Mouse (Mus musculus): Measurements from ENCODE around the gene Htr1a. TPM values are rescaled to one million over a fixed set of nuclear protein-coding genes. Genes with fewer than 3 reads are reported as not detected.
A peak's percentile ranks its signal among the peaks of the same experiment; 100 is the strongest.

Gene Htr1a
- not detected in 2 replicates for polyA plus RNA-seq (2012; rRNA removed)

DNA sequence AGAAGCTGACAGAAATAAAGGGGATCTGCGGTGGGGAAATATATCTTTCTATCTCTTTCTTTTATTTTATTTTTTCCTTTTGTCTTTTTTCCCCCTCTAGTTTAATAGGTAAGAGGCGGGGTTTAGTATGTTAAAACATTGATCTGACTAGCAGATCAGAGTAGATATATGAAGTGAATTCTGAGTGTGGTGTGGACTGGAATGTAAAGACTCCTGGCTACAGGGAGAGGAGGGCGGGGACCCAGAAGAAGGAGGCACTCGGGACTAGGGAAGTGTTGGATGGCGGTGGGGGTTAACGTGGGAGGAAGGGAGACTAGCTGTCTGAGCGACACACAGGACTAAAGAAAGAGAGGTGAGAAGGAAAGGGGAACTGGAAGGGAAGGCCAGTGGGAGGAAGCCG, at the start of gene Htr1a:
Gene Htr1a, plus strand, starts transcription at position 301 of the 400 bp plus-strand sequence.
- TF ChIP-seq POLR2A (IDR thresholded peaks at IDR 0.05; ENCODE audit: borderline replicate concordance, extremely low read depth, low read depth, low read length) (no peak), CTCF (IDR thresholded peaks at IDR 0.05; ENCODE audit: insufficient read depth, low read length) (no peak)
- WGBS = 10% methylated on average over 8 of the region's 8 CpGs
- no peak for DNase-seq
- Histone ChIP-seq H3K4me3 (replicated peaks; ENCODE audit: extremely low read depth, low read depth, low read length) (no peak within 1 kb of the TSS), H3K4me1 (ENCODE audit: control insufficient read depth, insufficient read depth, low read length) (no peaks in the 10 kb centered on the region)

DNA sequence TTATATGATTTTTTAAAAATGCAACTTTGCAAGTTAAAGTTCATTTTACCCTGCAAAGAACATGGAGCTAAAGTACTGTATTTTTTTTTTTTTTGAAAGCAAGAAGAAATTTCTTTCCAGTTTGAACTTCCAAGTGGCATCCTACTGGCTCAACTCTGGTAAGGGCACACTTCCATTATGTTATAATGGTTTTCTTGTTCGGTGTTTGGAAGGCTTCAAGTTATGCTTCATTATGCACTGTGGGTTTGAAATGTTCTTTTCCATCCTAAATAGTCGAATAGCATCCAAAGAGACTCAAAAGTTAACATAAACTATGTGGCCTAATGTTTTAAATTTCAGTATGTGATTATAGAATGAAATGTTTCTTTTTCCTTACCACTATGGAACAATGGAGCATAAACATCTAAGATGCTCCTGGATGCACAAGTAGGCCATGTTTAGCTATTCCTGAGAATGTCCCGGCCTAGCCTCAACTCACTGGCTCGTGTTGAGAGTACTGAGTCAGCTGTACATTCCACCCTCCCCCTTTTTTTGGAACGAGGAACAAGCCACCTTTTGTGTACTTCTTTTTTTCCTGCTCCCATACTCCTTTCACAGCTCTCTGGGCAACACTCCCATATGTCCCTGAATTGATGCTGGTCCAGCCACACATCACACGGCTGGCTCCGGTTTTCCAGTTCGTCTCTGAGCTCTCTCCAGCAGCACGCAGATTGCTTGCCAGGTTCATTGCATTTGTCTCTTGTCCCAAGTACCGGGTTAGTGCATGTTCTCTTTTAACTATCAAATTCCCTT, 31.7 kb upstream of the Htr1a start:
- DNase-seq = no peak
- TF ChIP-seq POLR2A (IDR thresholded peaks at IDR 0.05; ENCODE audit: borderline replicate concordance, extremely low read depth, low read depth, low read length) (no peak), CTCF (IDR thresholded peaks at IDR 0.05; ENCODE audit: insufficient read depth, low read length) (no peak)
- no peaks in the 10 kb centered on the region for H3K4me1 ChIP-seq (ENCODE audit: control insufficient read depth, insufficient read depth, low read length)
- no peak overlapping the region for H3K4me3 ChIP-seq (replicated peaks; ENCODE audit: extremely low read depth, low read depth, low read length)
- 73% methylated on average over 10 of the region's 10 CpGs for WGBS

DNA sequence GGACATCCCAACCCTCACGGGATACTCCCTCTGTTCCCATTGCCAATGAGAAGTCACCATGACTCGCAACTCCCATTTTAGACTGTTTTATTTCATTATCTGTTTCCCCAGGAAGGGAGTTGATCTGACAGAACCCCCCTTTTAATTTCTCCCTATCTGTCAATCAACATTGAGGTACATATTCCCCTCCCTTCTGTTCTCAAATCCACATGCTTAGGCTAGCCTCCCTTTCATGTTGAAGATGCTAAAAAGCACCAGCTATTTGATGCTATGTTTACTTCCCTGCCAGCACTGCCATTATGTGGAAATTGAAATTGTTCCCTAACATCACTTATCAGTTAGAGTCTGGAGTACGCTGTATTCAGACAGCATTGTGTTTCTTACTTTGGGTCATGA, 31.1 kb upstream of the Htr1a start:
- WGBS = 81% methylated on average over 3 of the region's 3 CpGs
- Histone ChIP-seq H3K4me3 (replicated peaks; ENCODE audit: extremely low read depth, low read depth, low read length) (no peak overlapping the region), H3K4me1 (ENCODE audit: control insufficient read depth, insufficient read depth, low read length) (no peaks in the 10 kb centered on the region)
- TF ChIP-seq POLR2A (IDR thresholded peaks at IDR 0.05; ENCODE audit: borderline replicate concordance, extremely low read depth, low read depth, low read length) (no peak), CTCF (IDR thresholded peaks at IDR 0.05; ENCODE audit: insufficient read depth, low read length) (no peak)
- no peak for DNase-seq

DNA sequence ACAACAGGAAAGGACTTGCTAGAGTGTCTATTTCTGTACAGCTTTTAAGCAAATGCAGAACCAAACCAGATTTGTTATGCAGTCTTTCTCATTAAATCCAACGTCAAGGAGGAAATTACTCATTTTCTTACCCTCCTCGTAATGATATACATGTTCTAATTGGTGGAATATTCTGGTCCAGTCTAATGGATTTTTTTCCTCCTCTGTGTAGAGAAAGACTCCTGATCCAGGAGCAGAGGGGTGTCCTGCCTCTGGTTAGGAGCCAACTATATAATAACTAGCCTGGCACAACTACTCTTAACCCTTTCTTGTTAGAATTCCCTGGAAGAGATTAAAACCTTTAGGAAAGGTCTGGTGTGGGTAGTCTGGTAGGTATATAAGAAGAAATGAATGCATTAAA, 10.3 kb upstream of the Htr1a start:
- TF ChIP-seq POLR2A (IDR thresholded peaks at IDR 0.05; ENCODE audit: borderline replicate concordance, extremely low read depth, low read depth, low read length) = no peak
- no peak for TF ChIP-seq CTCF (IDR thresholded peaks at IDR 0.05; ENCODE audit: insufficient read depth, low read length)
- 69% methylated on average over 2 of the region's 2 CpGs for WGBS
- H3K4me1 ChIP-seq (ENCODE audit: control insufficient read depth, insufficient read depth, low read length) = no peaks in the 10 kb centered on the region
- DNase-seq = no peak
- H3K4me3 ChIP-seq (replicated peaks; ENCODE audit: extremely low read depth, low read depth, low read length) = no peak overlapping the region

DNA sequence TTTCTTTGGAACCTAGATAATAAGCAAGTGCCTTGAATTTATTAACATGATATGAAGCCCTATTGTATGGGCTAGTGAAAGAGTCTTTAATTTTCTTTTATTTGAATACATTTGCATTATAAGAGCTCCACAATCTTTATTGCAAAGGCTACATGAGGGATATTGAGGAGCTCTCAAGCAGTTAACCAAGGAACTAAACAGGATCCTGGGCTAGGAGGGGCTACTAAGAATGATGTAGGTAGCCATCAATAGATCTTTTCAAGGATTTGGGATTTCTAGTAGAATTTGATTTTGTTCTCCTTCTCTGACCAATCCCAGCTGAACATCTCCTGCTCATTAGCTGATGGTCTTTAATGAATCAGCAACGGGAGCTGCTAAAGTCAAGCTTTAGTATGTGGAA, 9.8 kb upstream of the Htr1a start:
- Histone ChIP-seq H3K4me3 (replicated peaks; ENCODE audit: extremely low read depth, low read depth, low read length) (no peak overlapping the region), H3K4me1 (ENCODE audit: control insufficient read depth, insufficient read depth, low read length) (no peaks in the 10 kb centered on the region)
- no peak for TF ChIP-seq POLR2A (IDR thresholded peaks at IDR 0.05; ENCODE audit: borderline replicate concordance, extremely low read depth, low read depth, low read length)
- no peak for DNase-seq
- 89% methylated on average over 1 of the region's 1 CpGs for WGBS

DNA sequence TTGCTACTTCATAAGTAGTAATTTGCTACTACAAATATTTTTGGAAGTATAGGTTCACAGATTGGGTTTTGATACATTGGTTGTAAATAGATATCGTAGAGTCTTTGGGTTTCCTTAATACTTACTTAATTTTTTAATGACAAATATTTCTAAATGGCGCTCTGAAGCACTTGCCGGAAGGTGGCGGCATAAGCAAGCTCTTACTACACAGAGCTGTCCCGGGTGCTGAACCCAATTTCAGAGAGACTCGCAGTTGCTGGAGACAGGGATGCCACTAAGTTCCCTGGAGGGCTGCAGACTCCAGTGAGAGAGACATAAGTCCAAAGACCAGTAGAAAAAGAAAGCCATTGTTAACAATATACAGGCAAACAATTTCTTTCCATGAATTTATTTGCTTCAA, 863 bp upstream of the Htr1a start:
- 3% methylated on average over 6 of the region's 6 CpGs for WGBS
- TF ChIP-seq POLR2A (IDR thresholded peaks at IDR 0.05; ENCODE audit: borderline replicate concordance, extremely low read depth, low read depth, low read length) (no peak), CTCF (IDR thresholded peaks at IDR 0.05; ENCODE audit: insufficient read depth, low read length) (peak; percentile 35; the same call in 1 of the 2 replicates)
- Histone ChIP-seq H3K4me1 (ENCODE audit: control insufficient read depth, insufficient read depth, low read length) (no peaks in the 10 kb centered on the region), H3K4me3 (replicated peaks; ENCODE audit: extremely low read depth, low read depth, low read length) (no peak overlapping the region)
- peak; percentile 6 for DNase-seq

DNA sequence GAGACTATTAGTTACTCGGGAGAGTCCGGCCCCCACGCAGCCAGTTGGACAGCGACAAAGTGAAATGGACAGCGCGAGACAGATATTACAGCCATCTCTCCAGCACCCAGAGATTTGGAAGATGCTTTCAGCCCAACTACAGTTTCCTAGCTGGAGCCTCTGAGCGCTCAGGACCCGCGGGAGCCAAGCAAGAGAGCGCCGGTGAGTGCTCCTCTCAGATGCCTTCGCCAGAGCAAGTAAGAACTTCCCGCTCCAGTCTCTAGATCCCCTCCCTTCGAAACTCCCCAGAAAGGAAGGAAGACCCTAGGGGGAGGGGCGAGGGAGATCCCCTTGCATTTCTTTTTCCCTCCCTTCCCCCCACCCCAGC, 415 bp downstream of the Htr1a start:
- no peak for TF ChIP-seq POLR2A (IDR thresholded peaks at IDR 0.05; ENCODE audit: borderline replicate concordance, extremely low read depth, low read depth, low read length)
- under 1% methylated on average over 15 of the region's 15 CpGs for WGBS
- no peak overlapping the region for H3K4me3 ChIP-seq (replicated peaks; ENCODE audit: extremely low read depth, low read depth, low read length)
- H3K4me1 ChIP-seq (ENCODE audit: control insufficient read depth, insufficient read depth, low read length) = no peaks in the 10 kb centered on the region
- DNase-seq = no peak

DNA sequence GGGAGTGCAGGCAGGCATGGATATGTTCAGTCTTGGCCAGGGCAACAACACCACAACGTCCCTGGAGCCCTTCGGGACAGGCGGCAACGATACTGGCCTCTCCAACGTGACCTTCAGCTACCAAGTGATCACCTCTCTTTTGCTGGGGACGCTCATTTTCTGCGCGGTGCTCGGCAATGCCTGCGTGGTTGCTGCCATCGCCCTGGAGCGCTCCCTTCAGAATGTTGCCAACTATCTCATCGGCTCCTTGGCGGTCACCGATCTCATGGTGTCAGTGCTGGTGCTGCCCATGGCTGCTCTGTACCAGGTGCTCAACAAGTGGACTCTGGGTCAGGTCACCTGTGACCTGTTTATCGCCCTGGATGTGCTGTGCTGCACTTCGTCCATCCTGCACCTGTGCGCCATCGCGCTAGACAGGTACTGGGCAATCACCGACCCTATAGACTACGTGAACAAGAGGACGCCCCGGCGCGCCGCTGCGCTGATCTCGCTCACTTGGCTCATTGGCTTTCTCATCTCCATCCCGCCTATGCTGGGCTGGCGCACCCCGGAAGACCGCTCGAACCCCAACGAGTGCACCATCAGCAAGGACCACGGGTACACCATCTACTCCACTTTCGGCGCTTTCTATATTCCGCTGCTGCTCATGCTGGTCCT, 927 bp downstream of the Htr1a start:
- Histone ChIP-seq H3K4me3 (replicated peaks; ENCODE audit: extremely low read depth, low read depth, low read length) (no peak overlapping the region), H3K4me1 (ENCODE audit: control insufficient read depth, insufficient read depth, low read length) (no peaks in the 10 kb centered on the region)
- DNase-seq = no peak
- TF ChIP-seq POLR2A (IDR thresholded peaks at IDR 0.05; ENCODE audit: borderline replicate concordance, extremely low read depth, low read depth, low read length) = no peak
- 2% methylated on average over 39 of the region's 39 CpGs for WGBS

DNA sequence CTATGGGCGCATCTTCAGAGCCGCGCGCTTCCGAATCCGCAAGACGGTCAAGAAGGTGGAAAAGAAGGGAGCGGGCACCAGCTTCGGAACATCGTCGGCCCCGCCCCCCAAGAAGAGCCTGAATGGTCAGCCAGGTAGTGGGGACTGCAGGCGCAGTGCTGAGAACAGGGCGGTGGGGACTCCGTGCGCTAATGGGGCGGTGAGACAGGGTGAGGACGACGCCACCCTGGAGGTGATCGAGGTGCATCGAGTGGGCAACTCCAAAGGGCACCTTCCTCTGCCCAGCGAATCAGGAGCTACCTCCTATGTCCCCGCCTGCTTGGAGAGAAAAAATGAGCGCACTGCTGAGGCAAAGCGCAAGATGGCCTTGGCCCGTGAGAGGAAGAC, 1.4 kb downstream of the Htr1a start:
- 3% methylated on average over 26 of the region's 26 CpGs for whole genome bisulfite sequencing
- Histone ChIP-seq H3K4me1 (ENCODE audit: control insufficient read depth, insufficient read depth, low read length) (no peaks in the 10 kb centered on the region), H3K4me3 (replicated peaks; ENCODE audit: extremely low read depth, low read depth, low read length) (no peak overlapping the region)
- TF ChIP-seq CTCF (IDR thresholded peaks at IDR 0.05; ENCODE audit: insufficient read depth, low read length) (no peak), POLR2A (IDR thresholded peaks at IDR 0.05; ENCODE audit: borderline replicate concordance, extremely low read depth, low read depth, low read length) (no peak)
- no peak for DNase-seq

DNA sequence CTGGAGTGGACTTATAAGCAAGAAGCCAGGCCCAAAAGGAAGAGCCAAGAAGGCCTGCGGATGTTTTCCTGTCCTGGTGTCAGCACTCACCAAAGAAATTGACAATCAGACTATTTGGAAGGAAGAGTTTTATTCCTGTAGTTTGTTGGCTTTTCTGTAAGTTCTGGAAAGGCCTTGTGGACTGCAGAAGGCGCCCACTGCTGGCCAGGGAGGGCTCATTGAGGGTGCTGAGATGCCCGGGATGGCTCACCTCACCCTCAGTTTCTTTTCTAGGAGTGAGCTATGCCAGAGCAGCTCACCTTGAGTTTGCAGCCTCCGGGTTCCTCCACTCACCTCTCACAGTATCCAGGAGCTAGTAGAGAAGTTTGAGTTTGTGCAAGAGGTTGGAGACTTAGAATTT, 2.8 kb downstream of the Htr1a start:
- TF ChIP-seq CTCF (IDR thresholded peaks at IDR 0.05; ENCODE audit: insufficient read depth, low read length) (no peak), POLR2A (IDR thresholded peaks at IDR 0.05; ENCODE audit: borderline replicate concordance, extremely low read depth, low read depth, low read length) (no peak)
- Histone ChIP-seq H3K4me3 (replicated peaks; ENCODE audit: extremely low read depth, low read depth, low read length) (no peak overlapping the region), H3K4me1 (ENCODE audit: control insufficient read depth, insufficient read depth, low read length) (no peaks in the 10 kb centered on the region)
- under 1% methylated on average over 4 of the region's 4 CpGs for WGBS
- DNase-seq = no peak
